Mouse (Mus musculus): ENCODE results near the gene Alyref. TPM values are rescaled to one million over a fixed set of nuclear protein-coding genes. Genes with fewer than 3 reads are reported as not detected.

Gene Alyref
- polyA plus RNA-seq, 1 experiment from 2014 or later, result 254 TPM

DNA sequence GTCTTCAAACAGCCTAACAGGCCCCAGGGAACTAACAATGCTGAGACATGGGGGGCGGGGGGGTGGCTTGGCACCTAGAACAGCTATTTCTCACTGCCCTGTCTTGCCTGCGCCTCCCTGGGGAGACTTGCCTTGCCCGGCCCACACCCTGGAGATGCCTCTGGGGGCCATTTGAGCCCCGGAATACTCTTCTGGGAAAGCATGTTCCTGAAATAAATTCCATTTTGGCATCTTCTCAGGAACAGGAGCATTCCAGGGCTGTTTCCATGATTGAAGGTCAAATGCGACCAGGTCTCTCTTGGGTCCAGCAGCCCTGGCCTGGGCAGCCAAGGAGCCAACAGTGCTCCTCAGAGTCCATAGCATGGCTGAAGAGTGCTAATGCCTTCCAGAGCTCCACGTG is 55.8 kb downstream of the Alyref start:
- no peak overlapping the region for H3K27ac ChIP-seq (replicated peaks in 1 of 2; ENCODE audit: control insufficient read depth in 1 of 2, insufficient read depth in 1 of 2, low read depth in 2 of 2, low read length in 2 of 2)
- no peak overlapping the region for H3K4me2 ChIP-seq (ENCODE audit: low read length)
- WGBS, result 75% methylated on average over 6 of the region's 6 CpGs
- no peak overlapping the region for H3K4me3 ChIP-seq (ENCODE audit: control insufficient read depth in 1 of 2, insufficient read depth in 1 of 2, low read depth in 1 of 2, low read length in 2 of 2)
- H3K36me3 ChIP-seq (ENCODE audit: control insufficient read depth, insufficient read depth, low read length), result peaks cover 35% of the 10 kb centered on the region
- no peak for ATAC-seq (ENCODE audit: insufficient number of reproducible peaks, insufficient read depth, low FRiP score, low read depth)
- peaks cover 21 to 34% of the 10 kb centered on the region in 2 experiments for H3K4me1 ChIP-seq (ENCODE audit: control insufficient read depth in 2 of 2, insufficient read depth in 2 of 2, low read length in 2 of 2)
- no peak overlapping the region for H3K9ac ChIP-seq (ENCODE audit: low read length)
- no peaks in the 10 kb centered on the region for H3K27me3 ChIP-seq (ENCODE audit: control insufficient read depth, insufficient read depth, low read length)
- no peaks in the 10 kb centered on the region for H3K9me3 ChIP-seq (ENCODE audit: control insufficient read depth, low read length)

Small RNA genes within 50 kb of the gene (microRNA-seq; reads per million reads assigned to microRNA genes)
- not detected for gene Mir6936

Other genes starting within 250 kb of the Alyref start
- 979 and 1,136 TPM in 2 replicates for gene Actg1, start 249.8 kb downstream of the Alyref start, polyA plus RNA-seq (2014; fragmentation: Nextera tagmentation; extraction: Ambion mirVana)
- gene Fscn2, start 236.8 kb downstream of the Alyref start, polyA plus RNA-seq (2014; fragmentation: Nextera tagmentation; extraction: Ambion mirVana), result 0.62 and 1.1 TPM in 2 replicates
- 30.6 and 32.8 TPM in 2 replicates for gene Faap100, start 219.6 kb downstream of the Alyref start, polyA plus RNA-seq (2014; fragmentation: Nextera tagmentation; extraction: Ambion mirVana)
- gene Nploc4, start 160.7 kb downstream of the Alyref start, polyA plus RNA-seq (2014; fragmentation: Nextera tagmentation; extraction: Ambion mirVana), result 35.6 and 37.2 TPM in 2 replicates
- gene Tspan10, start 155.7 kb downstream of the Alyref start, polyA plus RNA-seq (2014; fragmentation: Nextera tagmentation; extraction: Ambion mirVana), result not detected in 2 replicates
- gene Pde6g, start 144.9 kb downstream of the Alyref start, polyA plus RNA-seq (2014; fragmentation: Nextera tagmentation; extraction: Ambion mirVana), result 0.23 TPM in 1 of 2 replicates, not detected in the other
- 24.9 and 26.0 TPM in 2 replicates for gene Oxld1, start 140.3 kb downstream of the Alyref start, polyA plus RNA-seq (2014; fragmentation: Nextera tagmentation; extraction: Ambion mirVana)
- 19.5 and 20.2 TPM in 2 replicates for gene Ccdc137, start 140.2 kb downstream of the Alyref start, polyA plus RNA-seq (2014; fragmentation: Nextera tagmentation; extraction: Ambion mirVana)
- 40.0 and 44.4 TPM in 2 replicates for gene Arl16, start 130.8 kb downstream of the Alyref start, polyA plus RNA-seq (2014; fragmentation: Nextera tagmentation; extraction: Ambion mirVana)
- 225 and 239 TPM in 2 replicates for gene Mrpl12, start 113.8 kb downstream of the Alyref start, polyA plus RNA-seq (2014; fragmentation: Nextera tagmentation; extraction: Ambion mirVana)
- gene Slc25a10, start 106.5 kb downstream of the Alyref start, polyA plus RNA-seq (2014; fragmentation: Nextera tagmentation; extraction: Ambion mirVana), result 39.4 and 41.7 TPM in 2 replicates
- 2.3 and 2.5 TPM in 2 replicates for gene Gcgr, start 67.7 kb downstream of the Alyref start, polyA plus RNA-seq (2014; fragmentation: Nextera tagmentation; extraction: Ambion mirVana)
- 153 and 158 TPM in 2 replicates for gene Mcrip1, start 48.6 kb downstream of the Alyref start, polyA plus RNA-seq (2014; fragmentation: Nextera tagmentation; extraction: Ambion mirVana)
- not detected in 2 replicates for gene Ppp1r27, start 47.2 kb downstream of the Alyref start, polyA plus RNA-seq (2014; fragmentation: Nextera tagmentation; extraction: Ambion mirVana)
- 431 and 451 TPM in 2 replicates for gene P4hb, start 25.1 kb downstream of the Alyref start, polyA plus RNA-seq (2014; fragmentation: Nextera tagmentation; extraction: Ambion mirVana)
- gene Arhgdia, start 16.7 kb downstream of the Alyref start, polyA plus RNA-seq (2014; fragmentation: Nextera tagmentation; extraction: Ambion mirVana), result 360 and 367 TPM in 2 replicates
- gene Anapc11, start 56 bp upstream of the Alyref start, polyA plus RNA-seq (2014; fragmentation: Nextera tagmentation; extraction: Ambion mirVana), result 223 and 251 TPM in 2 replicates
- gene Npb, start 10.1 kb upstream of the Alyref start, polyA plus RNA-seq (2014; fragmentation: Nextera tagmentation; extraction: Ambion mirVana), result 17.5 and 18.9 TPM in 2 replicates
- 72.0 and 73.2 TPM in 2 replicates for gene Pcyt2, start 19.6 kb upstream of the Alyref start, polyA plus RNA-seq (2014; fragmentation: Nextera tagmentation; extraction: Ambion mirVana)
- gene Sirt7, start 26.9 kb upstream of the Alyref start, polyA plus RNA-seq (2014; fragmentation: Nextera tagmentation; extraction: Ambion mirVana), result 17.6 and 18.5 TPM in 2 replicates
- gene Mafg, start 35.2 kb upstream of the Alyref start, polyA plus RNA-seq (2014; fragmentation: Nextera tagmentation; extraction: Ambion mirVana), result 16.6 and 18.1 TPM in 2 replicates
- 17.1 and 22.3 TPM in 2 replicates for gene Pycr1, start 45.4 kb upstream of the Alyref start, polyA plus RNA-seq (2014; fragmentation: Nextera tagmentation; extraction: Ambion mirVana)
- 19.4 and 19.5 TPM in 2 replicates for gene Myadml2, start 49.8 kb upstream of the Alyref start, polyA plus RNA-seq (2014; fragmentation: Nextera tagmentation; extraction: Ambion mirVana)
- 1.1 and 1.6 TPM in 2 replicates for gene Notum, start 62.8 kb upstream of the Alyref start, polyA plus RNA-seq (2014; fragmentation: Nextera tagmentation; extraction: Ambion mirVana)
- gene Aspscr1, start 74.6 kb upstream of the Alyref start, polyA plus RNA-seq (2014; fragmentation: Nextera tagmentation; extraction: Ambion mirVana), result 96.6 and 106 TPM in 2 replicates
- 109 and 135 TPM in 2 replicates for gene Cenpx, start 115.4 kb upstream of the Alyref start, polyA plus RNA-seq (2014; fragmentation: Nextera tagmentation; extraction: Ambion mirVana)
- gene Lrrc45, start 115.6 kb upstream of the Alyref start, polyA plus RNA-seq (2014; fragmentation: Nextera tagmentation; extraction: Ambion mirVana), result 16.9 and 23.7 TPM in 2 replicates
- gene Rac3, start 123.1 kb upstream of the Alyref start, polyA plus RNA-seq (2014; fragmentation: Nextera tagmentation; extraction: Ambion mirVana), result 0.69 and 1.9 TPM in 2 replicates
- gene Dcxr, start 128.9 kb upstream of the Alyref start, polyA plus RNA-seq (2014; fragmentation: Nextera tagmentation; extraction: Ambion mirVana), result 7.7 and 11.9 TPM in 2 replicates
- gene Cbr2, start 133.7 kb upstream of the Alyref start, polyA plus RNA-seq (2014; fragmentation: Nextera tagmentation; extraction: Ambion mirVana), result 1.7 and 4.7 TPM in 2 replicates
- gene Hmga1b, start 164.4 kb upstream of the Alyref start, polyA plus RNA-seq (2014; fragmentation: Nextera tagmentation; extraction: Ambion mirVana), result 1.9 and 2.9 TPM in 2 replicates
- 16.0 and 16.7 TPM in 2 replicates for gene Rfng, start 185.8 kb upstream of the Alyref start, polyA plus RNA-seq (2014; fragmentation: Nextera tagmentation; extraction: Ambion mirVana)
- gene Gps1, start 185.9 kb upstream of the Alyref start, polyA plus RNA-seq (2014; fragmentation: Nextera tagmentation; extraction: Ambion mirVana), result 138 and 151 TPM in 2 replicates
- gene Dus1l, start 198.0 kb upstream of the Alyref start, polyA plus RNA-seq (2014; fragmentation: Nextera tagmentation; extraction: Ambion mirVana), result 43.6 and 44.5 TPM in 2 replicates
- 29.6 and 32.0 TPM in 2 replicates for gene Fasn, start 226.2 kb upstream of the Alyref start, polyA plus RNA-seq (2014; fragmentation: Nextera tagmentation; extraction: Ambion mirVana)